ENCODE assay signal across 9 mouse cellular contexts in the genomic region with DNA sequence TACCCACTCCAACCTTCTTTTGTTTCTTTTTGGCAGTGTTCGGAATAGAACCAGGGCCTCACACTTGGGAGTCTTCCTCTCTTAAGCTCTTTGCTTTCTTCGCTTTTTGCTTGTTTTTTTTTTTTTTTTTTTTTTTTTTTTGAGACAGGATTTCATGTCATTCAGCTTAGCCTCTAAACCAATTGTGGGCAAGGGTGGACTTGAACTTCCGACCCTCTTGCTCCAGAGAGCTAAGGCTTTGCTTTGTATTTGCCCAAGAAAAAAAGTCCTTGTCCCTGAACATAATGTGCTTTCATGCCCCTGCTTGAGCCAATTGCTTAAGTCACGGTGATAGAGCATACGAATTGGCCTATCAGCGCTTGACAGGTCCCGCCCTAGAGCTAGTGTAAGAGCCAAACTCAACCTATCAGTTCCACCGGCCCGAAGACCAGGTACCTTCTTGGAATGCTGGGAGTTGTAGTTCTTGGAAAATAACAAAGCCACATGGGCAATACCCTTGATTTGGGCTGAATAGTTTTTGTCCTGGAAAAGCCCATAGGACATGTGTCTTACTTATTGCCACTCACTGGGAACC. TPM values are rescaled to one million over a fixed set of nuclear protein-coding genes. Genes with fewer than 3 reads are reported as not detected.
DNase-seq lines count a peak whose midpoint lies in the region; ATAC-seq lines count a peak whose summit lies in the region.
"Had no signal": no experiment of that assay in that cellular context is flagged by ENCODE, and none has a peak within 500 bp of the region (broad histone marks: within the 10 kb centered on the region; RNA-seq: fewer than 3 reads in every experiment).

No protein-coding gene starts in this region.

- H3K4me1 ChIP-seq in heart, embryonic 11.5 days (ENCODE audit: control insufficient read depth, insufficient read depth, low read length): no peaks in the 10 kb centered on the region

- DNase-seq in heart, postnatal 25 days (ENCODE audit: low spot score): no peak
- peak; percentile 88 for DNase-seq in ZHBTc4 (ENCODE audit: low read depth, low spot score)
- peak; percentile 16 for DNase-seq in hindlimb bud, embryonic 11.5 days (ENCODE audit: extremely low spot score, low read depth, low spot score)
- DNase-seq in lung, postnatal 25 days (ENCODE audit: low spot score): peak; percentile 53
- no peak for DNase-seq in gastrocnemius, postnatal 10 days
- no peak for DNase-seq in layer of hippocampus, adult 9-10 months (ENCODE audit: low spot score)

- H3K9me3 ChIP-seq in heart, embryonic 11.5 days (replicated peaks; ENCODE audit: control insufficient read depth, low read length): no peaks in the 10 kb centered on the region

- no peak overlapping the region for H3K4me3 ChIP-seq in heart, embryonic 11.5 days (ENCODE audit: low read depth, low read length)

- no peaks in the 10 kb centered on the region for H3K27me3 ChIP-seq in heart, embryonic 11.5 days (ENCODE audit: control insufficient read depth, insufficient read depth, low read length)

- WGBS in heart, embryonic 11.5 days (ENCODE audit: insufficient replicate concordance): 42% methylated on average over 9 of the region's 9 CpGs

- H3K9ac ChIP-seq in heart, embryonic 11.5 days (ENCODE audit: low read depth, low read length): no peak overlapping the region

- ATAC-seq in heart, embryonic 11.5 days (replicated peaks; ENCODE audit: insufficient number of reproducible peaks, low FRiP score, low TSS enrichment): 0 out of 2 replicates have a peak, but pooled peaks have one; percentile 55
- no peak for ATAC-seq in activated CD4-positive, CD25-positive, alpha-beta regulatory T cell, adult 4 months

- intact Hi-C loops in heart, postnatal 25 days (cut with DNase I): no loop called here

- no peaks in the 10 kb centered on the region for H3K36me3 ChIP-seq in heart, embryonic 11.5 days (ENCODE audit: control insufficient read depth, insufficient read depth, low read length)

- no peak overlapping the region for H3K4me2 ChIP-seq in heart, embryonic 11.5 days

- no peak overlapping the region for H3K27ac ChIP-seq in heart, embryonic 11.5 days (ENCODE audit: low read depth, low read length)

RNA-seq across cellular contexts. Expression of a gene that starts 27.7 kb away (rescaled TPM):
- 0.30 and 0.69 TPM in 2 replicates for polyA plus RNA-seq in heart, embryonic 11.5 days (2014; fragmentation: Nextera tagmentation; extraction: Ambion mirVana)
- 100 to 1,000 TPM; 301 to 325 TPM for total RNA-seq in heart, postnatal 25 days (2021)
- 100 to 1,000 TPM; 238 to 256 TPM for total RNA-seq in gastrocnemius, postnatal 10 days (2021)
- under 1 TPM in 1 of 2 experiments, not detected in 1; 0.36 TPM for polyA plus RNA-seq in activated CD4-positive, CD25-positive, alpha-beta regulatory T cell, adult 4 months (2017; shearing (Covaris generic))
- total RNA-seq: hematopoietic stem cell, adult 5-6 weeks had no signal

RNA-seq across cellular contexts. Expression of a gene that starts 30.9 kb away (rescaled TPM):
- 0.29 and 0.34 TPM in 2 replicates for polyA plus RNA-seq in heart, embryonic 11.5 days (2014; fragmentation: Nextera tagmentation; extraction: Ambion mirVana)
- total RNA-seq in heart, postnatal 25 days (2021): 1 to 10 TPM; 4.6 to 5.1 TPM
- total RNA-seq in gastrocnemius, postnatal 10 days (2021): 1 to 10 TPM; 1.5 to 3.4 TPM
- polyA plus RNA-seq in activated CD4-positive, CD25-positive, alpha-beta regulatory T cell, adult 4 months (2017; shearing (Covaris generic)): under 1 TPM; 0.66 to 0.94 TPM

RNA-seq across cellular contexts. Expression of a gene that starts 31.0 kb away (rescaled TPM):
- not detected in 2 replicates for polyA plus RNA-seq in heart, embryonic 11.5 days (2014; fragmentation: Nextera tagmentation; extraction: Ambion mirVana)
- not detected for total RNA-seq in heart, postnatal 25 days (2021)
- total RNA-seq in gastrocnemius, postnatal 10 days (2021): not detected
- polyA plus RNA-seq in activated CD4-positive, CD25-positive, alpha-beta regulatory T cell, adult 4 months (2017; shearing (Covaris generic)): under 1 TPM in 1 of 2 experiments, not detected in 1; 0.08 TPM
- total RNA-seq: hematopoietic stem cell, adult 5-6 weeks had no signal

RNA-seq across cellular contexts. Expression of a gene that starts 37.8 kb away (rescaled TPM):
- polyA plus RNA-seq in heart, embryonic 11.5 days (2014; fragmentation: Nextera tagmentation; extraction: Ambion mirVana): 35.6 and 37.8 TPM in 2 replicates
- total RNA-seq in heart, postnatal 25 days (2021): 10 to 100 TPM; 10.3 to 10.9 TPM
- total RNA-seq in gastrocnemius, postnatal 10 days (2021): 1 to 10 TPM; 3.3 to 4.9 TPM
- polyA plus RNA-seq in activated CD4-positive, CD25-positive, alpha-beta regulatory T cell, adult 4 months (2017; shearing (Covaris generic)): 100 to 1,000 TPM; 429 to 455 TPM

Comparison
In these comparisons a context has a peak if more than half of its experiments do, and no peak if none do; other contexts are left out.
1. DNase-seq: peak in ZHBTc4 (single experiment), hindlimb bud, embryonic 11.5 days (single experiment) and lung, postnatal 25 days (single experiment); none in heart, postnatal 25 days (single experiment), gastrocnemius, postnatal 10 days (single experiment) and layer of hippocampus, adult 9-10 months (single experiment).